Mouse (Mus musculus): ENCODE results near the gene Myh10. TPM values are rescaled to one million over a fixed set of nuclear protein-coding genes. Genes with fewer than 3 reads are reported as not detected.

The Myh10 gene
- polyA plus RNA-seq, 1 experiment: 5.9 TPM

- Histone ChIP-seq H3K27me3 (ENCODE audit: control insufficient read depth, insufficient read depth, low read length) (no peaks in the 10 kb centered on the region), H3K4me3 (ENCODE audit: extremely low read depth, insufficient read depth, insufficient read length) (no peak overlapping the region), H3K27ac (ENCODE audit: insufficient read depth, low read length) (no peak overlapping the region), H3K4me1 (ENCODE audit: control insufficient read depth, insufficient read depth, insufficient read length) (no peaks in the 10 kb centered on the region), H3K36me3 (ENCODE audit: control insufficient read depth, insufficient read depth, low read length) (no peaks in the 10 kb centered on the region)
- TF ChIP-seq POLR2A (IDR thresholded peaks at IDR 0.05; ENCODE audit: low read depth, low read length) (no peak), CTCF (IDR thresholded peaks at IDR 0.05; ENCODE audit: extremely low read depth, insufficient read depth, insufficient read length, insufficient replicate concordance) (no peak)
- 71% methylated on average over 9 of the region's 9 CpGs for WGBS
- no peak for DNase-seq (ENCODE audit: low read depth in 1 of 2, low spot score in 2 of 2)
Observed at GRCm38 (mm10) chr11:68769770-68770510, 78.6 kb downstream of the Myh10 start.

- no peak for TF ChIP-seq POLR2A (IDR thresholded peaks at IDR 0.05; ENCODE audit: low read depth, low read length)
- no peak for TF ChIP-seq CTCF (IDR thresholded peaks at IDR 0.05; ENCODE audit: extremely low read depth, insufficient read depth, insufficient read length, insufficient replicate concordance)
- WGBS: 93% methylated on average over 7 of the region's 7 CpGs
- Histone ChIP-seq H3K36me3 (ENCODE audit: control insufficient read depth, insufficient read depth, low read length) (no peaks in the 10 kb centered on the region), H3K27ac (ENCODE audit: insufficient read depth, low read length) (no peak overlapping the region), H3K4me3 (ENCODE audit: extremely low read depth, insufficient read depth, insufficient read length) (no peak overlapping the region), H3K27me3 (ENCODE audit: control insufficient read depth, insufficient read depth, low read length) (no peaks in the 10 kb centered on the region), H3K4me1 (ENCODE audit: control insufficient read depth, insufficient read depth, insufficient read length) (no peaks in the 10 kb centered on the region)
- no peak for DNase-seq (ENCODE audit: low read depth in 1 of 2, low spot score in 2 of 2)
Observed at GRCm38 (mm10) chr11:68776147-68776655, 84.8 kb downstream of the Myh10 start.

GRCm38 (mm10) chr11:68777933-68778332 lies 86.6 kb downstream of the Myh10 start:
- no peaks in the 10 kb centered on the region for H3K4me1 ChIP-seq (ENCODE audit: control insufficient read depth, insufficient read depth, insufficient read length)
- H3K27ac ChIP-seq (ENCODE audit: insufficient read depth, low read length): no peak overlapping the region
- TF ChIP-seq CTCF (IDR thresholded peaks at IDR 0.05; ENCODE audit: extremely low read depth, insufficient read depth, insufficient read length, insufficient replicate concordance) (no peak), POLR2A (IDR thresholded peaks at IDR 0.05; ENCODE audit: low read depth, low read length) (no peak)
- H3K36me3 ChIP-seq (ENCODE audit: control insufficient read depth, insufficient read depth, low read length): no peaks in the 10 kb centered on the region
- WGBS: 86% methylated on average over 11 of the region's 11 CpGs
- H3K27me3 ChIP-seq (ENCODE audit: control insufficient read depth, insufficient read depth, low read length): no peaks in the 10 kb centered on the region
- H3K4me3 ChIP-seq (ENCODE audit: extremely low read depth, insufficient read depth, insufficient read length): no peak overlapping the region
- DNase-seq (ENCODE audit: low read depth in 1 of 2, low spot score in 2 of 2): no peak

- TF ChIP-seq CTCF (IDR thresholded peaks at IDR 0.05; ENCODE audit: extremely low read depth, insufficient read depth, insufficient read length, insufficient replicate concordance) (no peak), POLR2A (IDR thresholded peaks at IDR 0.05; ENCODE audit: low read depth, low read length) (no peak)
- DNase-seq (ENCODE audit: low read depth in 1 of 2, low spot score in 2 of 2): no peak
- no peaks in the 10 kb centered on the region for H3K4me1 ChIP-seq (ENCODE audit: control insufficient read depth, insufficient read depth, insufficient read length)
- no peaks in the 10 kb centered on the region for H3K36me3 ChIP-seq (ENCODE audit: control insufficient read depth, insufficient read depth, low read length)
- H3K4me3 ChIP-seq (ENCODE audit: extremely low read depth, insufficient read depth, insufficient read length): no peak overlapping the region
- H3K27ac ChIP-seq (ENCODE audit: insufficient read depth, low read length): no peak overlapping the region
- no peaks in the 10 kb centered on the region for H3K27me3 ChIP-seq (ENCODE audit: control insufficient read depth, insufficient read depth, low read length)
Observed at GRCm38 (mm10) chr11:68778855-68779254, 87.5 kb downstream of the Myh10 start.

GRCm38 (mm10) chr11:68779735-68780465 lies 88.5 kb downstream of the Myh10 start:
- TF ChIP-seq CTCF (IDR thresholded peaks at IDR 0.05; ENCODE audit: extremely low read depth, insufficient read depth, insufficient read length, insufficient replicate concordance): no peak
- no peak for TF ChIP-seq POLR2A (IDR thresholded peaks at IDR 0.05; ENCODE audit: low read depth, low read length)
- 90% methylated on average over 10 of the region's 10 CpGs for WGBS
- no peak overlapping the region for H3K27ac ChIP-seq (ENCODE audit: insufficient read depth, low read length)
- DNase-seq (ENCODE audit: low read depth in 1 of 2, low spot score in 2 of 2): no peak
- H3K27me3 ChIP-seq (ENCODE audit: control insufficient read depth, insufficient read depth, low read length): no peaks in the 10 kb centered on the region
- H3K4me1 ChIP-seq (ENCODE audit: control insufficient read depth, insufficient read depth, insufficient read length): no peaks in the 10 kb centered on the region
- no peaks in the 10 kb centered on the region for H3K36me3 ChIP-seq (ENCODE audit: control insufficient read depth, insufficient read depth, low read length)
- H3K4me3 ChIP-seq (ENCODE audit: extremely low read depth, insufficient read depth, insufficient read length): no peak overlapping the region

GRCm38 (mm10) chr11:68780466-68781114 lies 89.2 kb downstream of the Myh10 start:
- Histone ChIP-seq H3K4me1 (ENCODE audit: control insufficient read depth, insufficient read depth, insufficient read length) (no peaks in the 10 kb centered on the region), H3K36me3 (ENCODE audit: control insufficient read depth, insufficient read depth, low read length) (no peaks in the 10 kb centered on the region), H3K27ac (ENCODE audit: insufficient read depth, low read length) (no peak overlapping the region), H3K27me3 (ENCODE audit: control insufficient read depth, insufficient read depth, low read length) (no peaks in the 10 kb centered on the region), H3K4me3 (ENCODE audit: extremely low read depth, insufficient read depth, insufficient read length) (no peak overlapping the region)
- no peak for DNase-seq (ENCODE audit: low read depth in 1 of 2, low spot score in 2 of 2)
- TF ChIP-seq CTCF (IDR thresholded peaks at IDR 0.05; ENCODE audit: extremely low read depth, insufficient read depth, insufficient read length, insufficient replicate concordance) (no peak), POLR2A (IDR thresholded peaks at IDR 0.05; ENCODE audit: low read depth, low read length) (no peak)
- WGBS: 93% methylated on average over 14 of the region's 14 CpGs

Measured in spleen, adult 2 months (tissue).